Mouse (Mus musculus): ENCODE results near the gene Shisa2. TPM values are rescaled to one million over a fixed set of nuclear protein-coding genes. Genes with fewer than 3 reads are reported as not detected.
A peak's percentile ranks its signal among the peaks of the same experiment; 100 is the strongest.

The Shisa2 gene
- polyA plus RNA-seq, 1 experiment from 2014 or later = 38.7 TPM

GRCm38 (mm10) chr14:59638906-59639703 lies 14.0 kb downstream of the Shisa2 start:
- no peaks in the 10 kb centered on the region for H3K27me3 ChIP-seq (ENCODE audit: control insufficient read depth, insufficient read depth, low read length)
- H3K27ac ChIP-seq (replicated peaks; ENCODE audit: low read depth, low read length) = no peak overlapping the region
- H3K9ac ChIP-seq (ENCODE audit: low read length) = no peak overlapping the region
- H3K4me2 ChIP-seq (ENCODE audit: low read depth, severe bottlenecking) = no peak overlapping the region
- no peak for ATAC-seq (ENCODE audit: insufficient number of reproducible peaks, low FRiP score, low TSS enrichment, low read depth)
- whole genome bisulfite sequencing = 54% methylated on average over 7 of the region's 7 CpGs
- no peak overlapping the region for H3K4me3 ChIP-seq (ENCODE audit: low read depth, low read length)
- H3K36me3 ChIP-seq (ENCODE audit: control insufficient read depth, insufficient read depth, low read length) = no peaks in the 10 kb centered on the region
- DNase-seq (ENCODE audit: low spot score) = no peak
- H3K4me1 ChIP-seq (ENCODE audit: control insufficient read depth, insufficient read depth, low read length) = no peaks in the 10 kb centered on the region
- no peaks in the 10 kb centered on the region for H3K9me3 ChIP-seq (ENCODE audit: control insufficient read depth, low read length)

DNA sequence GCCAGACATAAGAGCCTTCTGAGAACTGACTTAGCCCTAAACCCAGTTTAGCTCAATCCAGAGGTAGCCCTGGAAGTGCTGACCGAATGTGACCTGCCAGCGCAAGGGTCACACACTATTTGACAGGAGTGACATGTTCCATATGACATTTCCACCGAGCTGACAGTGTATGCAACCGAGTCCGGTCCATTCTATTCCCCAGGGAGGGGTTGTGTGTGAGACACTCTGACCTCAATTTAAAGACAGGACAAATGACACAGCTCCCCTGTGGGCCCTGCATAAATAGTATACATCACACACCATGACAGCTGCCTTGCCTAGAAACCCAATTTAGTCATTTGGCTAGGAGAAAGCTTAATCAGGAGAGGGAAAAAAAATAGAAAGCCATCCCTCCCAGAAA lies 16.7 kb downstream of the Shisa2 start:
- Histone ChIP-seq H3K27me3 (ENCODE audit: control insufficient read depth, insufficient read depth, low read length) (no peaks in the 10 kb centered on the region), H3K36me3 (ENCODE audit: control insufficient read depth, insufficient read depth, low read length) (no peaks in the 10 kb centered on the region), H3K9me3 (ENCODE audit: control insufficient read depth, low read length) (no peaks in the 10 kb centered on the region), H3K4me2 (ENCODE audit: low read depth, severe bottlenecking) (no peak overlapping the region), H3K4me3 (ENCODE audit: low read depth, low read length) (no peak overlapping the region), H3K27ac (replicated peaks; ENCODE audit: low read depth, low read length) (no peak overlapping the region), H3K4me1 (ENCODE audit: control insufficient read depth, insufficient read depth, low read length) (peaks cover 3% of the 10 kb centered on the region; the same call in 1 of the 2 replicates), H3K9ac (ENCODE audit: low read length) (no peak overlapping the region)
- whole genome bisulfite sequencing = 46% methylated on average over 5 of the region's 5 CpGs
- DNase-seq (ENCODE audit: low spot score) (no peak), ATAC-seq (ENCODE audit: insufficient number of reproducible peaks, low FRiP score, low TSS enrichment, low read depth) (no peak)

GRCm38 (mm10) chr14:59643582-59643981 lies 18.5 kb downstream of the Shisa2 start:
- H3K4me2 ChIP-seq (ENCODE audit: low read depth, severe bottlenecking) = no peak overlapping the region
- WGBS = 70% methylated on average over 12 of the region's 12 CpGs
- H3K9ac ChIP-seq (ENCODE audit: low read length) = no peak overlapping the region
- H3K27me3 ChIP-seq (ENCODE audit: control insufficient read depth, insufficient read depth, low read length) = no peaks in the 10 kb centered on the region
- no peak overlapping the region for H3K4me3 ChIP-seq (ENCODE audit: low read depth, low read length)
- ATAC-seq (ENCODE audit: insufficient number of reproducible peaks, low FRiP score, low TSS enrichment, low read depth) = no peak
- H3K4me1 ChIP-seq (ENCODE audit: control insufficient read depth, insufficient read depth, low read length) = peaks cover 14% of the 10 kb centered on the region
- H3K9me3 ChIP-seq (ENCODE audit: control insufficient read depth, low read length) = no peaks in the 10 kb centered on the region
- no peaks in the 10 kb centered on the region for H3K36me3 ChIP-seq (ENCODE audit: control insufficient read depth, insufficient read depth, low read length)
- H3K27ac ChIP-seq (replicated peaks; ENCODE audit: low read depth, low read length) = no peak overlapping the region
- DNase-seq (ENCODE audit: low spot score) = no peak

GRCm38 (mm10) chr14:59644166-59644565 lies 19.1 kb downstream of the Shisa2 start:
- H3K27me3 ChIP-seq (ENCODE audit: control insufficient read depth, insufficient read depth, low read length) = no peaks in the 10 kb centered on the region
- H3K4me1 ChIP-seq (ENCODE audit: control insufficient read depth, insufficient read depth, low read length) = peaks cover 14% of the 10 kb centered on the region
- no peak overlapping the region for H3K4me2 ChIP-seq (ENCODE audit: low read depth, severe bottlenecking)
- H3K4me3 ChIP-seq (ENCODE audit: low read depth, low read length) = no peak overlapping the region
- ATAC-seq (ENCODE audit: insufficient number of reproducible peaks, low FRiP score, low TSS enrichment, low read depth) = no peak
- H3K27ac ChIP-seq (replicated peaks; ENCODE audit: low read depth, low read length) = no peak overlapping the region
- no peak for DNase-seq (ENCODE audit: low spot score)
- no peak overlapping the region for H3K9ac ChIP-seq (ENCODE audit: low read length)
- no peaks in the 10 kb centered on the region for H3K9me3 ChIP-seq (ENCODE audit: control insufficient read depth, low read length)
- WGBS = 84% methylated on average over 1 of the region's 1 CpGs
- H3K36me3 ChIP-seq (ENCODE audit: control insufficient read depth, insufficient read depth, low read length) = no peaks in the 10 kb centered on the region

- no peak overlapping the region for H3K4me3 ChIP-seq (ENCODE audit: low read depth, low read length)
- H3K9me3 ChIP-seq (ENCODE audit: control insufficient read depth, low read length) = no peaks in the 10 kb centered on the region
- ATAC-seq (ENCODE audit: insufficient number of reproducible peaks, low FRiP score, low TSS enrichment, low read depth) = no peak
- H3K36me3 ChIP-seq (ENCODE audit: control insufficient read depth, insufficient read depth, low read length) = no peaks in the 10 kb centered on the region
- H3K4me2 ChIP-seq (ENCODE audit: low read depth, severe bottlenecking) = no peak overlapping the region
- peaks cover 14% of the 10 kb centered on the region for H3K4me1 ChIP-seq (ENCODE audit: control insufficient read depth, insufficient read depth, low read length)
- WGBS = 64% methylated on average over 3 of the region's 3 CpGs
- H3K27me3 ChIP-seq (ENCODE audit: control insufficient read depth, insufficient read depth, low read length) = no peaks in the 10 kb centered on the region
- DNase-seq (ENCODE audit: low spot score) = no peak
- H3K27ac ChIP-seq (replicated peaks; ENCODE audit: low read depth, low read length) = no peak overlapping the region
- no peak overlapping the region for H3K9ac ChIP-seq (ENCODE audit: low read length)
Measured at GRCm38 (mm10) chr14:59644896-59645295, 19.8 kb downstream of the Shisa2 start.

- no peak overlapping the region for H3K9ac ChIP-seq (ENCODE audit: low read length)
- no peak overlapping the region for H3K4me3 ChIP-seq (ENCODE audit: low read depth, low read length)
- no peaks in the 10 kb centered on the region for H3K27me3 ChIP-seq (ENCODE audit: control insufficient read depth, insufficient read depth, low read length)
- DNase-seq (ENCODE audit: low spot score) (peak; percentile 39), ATAC-seq (ENCODE audit: insufficient number of reproducible peaks, low FRiP score, low TSS enrichment, low read depth) (no peak)
- H3K9me3 ChIP-seq (ENCODE audit: control insufficient read depth, low read length) = no peaks in the 10 kb centered on the region
- H3K36me3 ChIP-seq (ENCODE audit: control insufficient read depth, insufficient read depth, low read length) = no peaks in the 10 kb centered on the region
- H3K4me1 ChIP-seq (ENCODE audit: control insufficient read depth, insufficient read depth, low read length) = peaks cover 14% of the 10 kb centered on the region
- no peak overlapping the region for H3K4me2 ChIP-seq (ENCODE audit: low read depth, severe bottlenecking)
- peak overlapping the region; percentile 62 for H3K27ac ChIP-seq (replicated peaks; ENCODE audit: low read depth, low read length)
- WGBS = 58% methylated on average over 16 of the region's 16 CpGs
Measured at GRCm38 (mm10) chr14:59646826-59647697, 22.0 kb downstream of the Shisa2 start.

- H3K27ac ChIP-seq (replicated peaks; ENCODE audit: low read depth, low read length) = no peak overlapping the region
- H3K27me3 ChIP-seq (ENCODE audit: control insufficient read depth, insufficient read depth, low read length) = no peaks in the 10 kb centered on the region
- H3K36me3 ChIP-seq (ENCODE audit: control insufficient read depth, insufficient read depth, low read length) = no peaks in the 10 kb centered on the region
- no peak overlapping the region for H3K9ac ChIP-seq (ENCODE audit: low read length)
- no peak for ATAC-seq (ENCODE audit: insufficient number of reproducible peaks, low FRiP score, low TSS enrichment, low read depth)
- no peak overlapping the region for H3K4me2 ChIP-seq (ENCODE audit: low read depth, severe bottlenecking)
- no peaks in the 10 kb centered on the region for H3K9me3 ChIP-seq (ENCODE audit: control insufficient read depth, low read length)
- 91% methylated on average over 10 of the region's 10 CpGs for WGBS
- DNase-seq (ENCODE audit: low spot score) = no peak
- H3K4me1 ChIP-seq (ENCODE audit: control insufficient read depth, insufficient read depth, low read length) = peaks cover 14% of the 10 kb centered on the region
- no peak overlapping the region for H3K4me3 ChIP-seq (ENCODE audit: low read depth, low read length)
Measured at GRCm38 (mm10) chr14:59648611-59649010, 23.5 kb downstream of the Shisa2 start.

- DNase-seq (ENCODE audit: low spot score) (no peak), ATAC-seq (ENCODE audit: insufficient number of reproducible peaks, low FRiP score, low TSS enrichment, low read depth) (no peak)
- H3K4me2 ChIP-seq (ENCODE audit: low read depth, severe bottlenecking) = no peak overlapping the region
- no peak overlapping the region for H3K27ac ChIP-seq (replicated peaks; ENCODE audit: low read depth, low read length)
- no peaks in the 10 kb centered on the region for H3K36me3 ChIP-seq (ENCODE audit: control insufficient read depth, insufficient read depth, low read length)
- WGBS = 79% methylated on average over 6 of the region's 6 CpGs
- peaks cover 14% of the 10 kb centered on the region for H3K4me1 ChIP-seq (ENCODE audit: control insufficient read depth, insufficient read depth, low read length)
- no peaks in the 10 kb centered on the region for H3K27me3 ChIP-seq (ENCODE audit: control insufficient read depth, insufficient read depth, low read length)
- no peaks in the 10 kb centered on the region for H3K9me3 ChIP-seq (ENCODE audit: control insufficient read depth, low read length)
- H3K4me3 ChIP-seq (ENCODE audit: low read depth, low read length) = no peak overlapping the region
- H3K9ac ChIP-seq (ENCODE audit: low read length) = no peak overlapping the region
Measured at GRCm38 (mm10) chr14:59649337-59649736, 24.2 kb downstream of the Shisa2 start.

Data from limb, embryonic 11.5 days (tissue).